Mouse (Mus musculus): Measurements from ENCODE around the gene Atp6v0e. TPM values are rescaled to one million over a fixed set of nuclear protein-coding genes. Genes with fewer than 3 reads are reported as not detected.

Atp6v0e gene
- polyA plus RNA-seq (2014; fragmentation: Illumina TruSeq; extraction: RNeasy Lipid Tissue Mini Kit (QIAGEN cat#74804); ENCODE audit: low read depth, low replicate concordance): 96.6 TPM

GRCm38 (mm10) chr17:26662978-26663683 lies at the start of gene Atp6v0e:
Gene Atp6v0e, plus strand, starts transcription at chr17:26663231.

GRCm38 (mm10) chr17:26715271-26715758 lies 52.3 kb downstream of the Atp6v0e start, which contains the start of gene Crebrf:
Gene Crebrf, plus strand, starts transcription at chr17:26715650.

Other genes starting within 250 kb of the Atp6v0e start
- 2.2 TPM for gene Neurl1b, start 248.4 kb upstream of the Atp6v0e start, polyA plus RNA-seq (2014; fragmentation: Illumina TruSeq; extraction: RNeasy Lipid Tissue Mini Kit (QIAGEN cat#74804); ENCODE audit: low read depth, low replicate concordance)
- 35.4 TPM for gene Ergic1, start 101.7 kb upstream of the Atp6v0e start, polyA plus RNA-seq (2014; fragmentation: Illumina TruSeq; extraction: RNeasy Lipid Tissue Mini Kit (QIAGEN cat#74804); ENCODE audit: low read depth, low replicate concordance)
- 47.3 TPM for gene Dusp1, start 101.1 kb upstream of the Atp6v0e start, polyA plus RNA-seq (2014; fragmentation: Illumina TruSeq; extraction: RNeasy Lipid Tissue Mini Kit (QIAGEN cat#74804); ENCODE audit: low read depth, low replicate concordance)
- gene Crebrf, start 52.4 kb downstream of the Atp6v0e start, polyA plus RNA-seq (2014; fragmentation: Illumina TruSeq; extraction: RNeasy Lipid Tissue Mini Kit (QIAGEN cat#74804); ENCODE audit: low read depth, low replicate concordance): 89.5 TPM
- 14.7 TPM for gene Bnip1, start 117.8 kb downstream of the Atp6v0e start, polyA plus RNA-seq (2014; fragmentation: Illumina TruSeq; extraction: RNeasy Lipid Tissue Mini Kit (QIAGEN cat#74804); ENCODE audit: low read depth, low replicate concordance)
- not detected for gene Nkx2-5, start 181.8 kb downstream of the Atp6v0e start, polyA plus RNA-seq (2014; fragmentation: Illumina TruSeq; extraction: RNeasy Lipid Tissue Mini Kit (QIAGEN cat#74804); ENCODE audit: low read depth, low replicate concordance)